Mouse (Mus musculus): ENCODE results near the gene Mfsd13b.

DNA sequence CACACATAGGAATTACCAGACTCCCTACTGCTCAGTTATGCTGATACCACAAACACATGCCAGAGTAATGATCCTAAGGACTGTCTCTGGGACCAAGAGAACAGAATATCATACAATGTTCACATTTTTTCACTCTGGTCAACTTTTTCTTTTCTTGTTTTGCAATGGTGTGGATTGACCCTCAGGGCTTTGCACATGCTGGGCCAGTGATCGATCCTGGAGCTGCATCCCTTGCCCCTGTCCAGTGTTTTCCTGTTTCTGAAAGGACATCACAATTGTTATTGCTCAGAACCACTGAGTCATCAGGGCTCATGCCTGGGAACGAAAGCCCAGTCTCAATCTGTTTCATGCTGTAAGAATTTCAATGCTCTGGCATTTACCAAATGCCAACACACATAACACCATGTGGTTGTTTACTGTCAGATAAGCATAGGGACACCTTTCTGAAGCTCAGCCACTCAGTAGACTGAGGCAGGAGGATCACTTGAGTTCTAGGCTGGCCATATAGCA, 16.8 kb downstream of the Mfsd13b start:
- no peak for TF ChIP-seq CTCF (IDR thresholded peaks at IDR 0.05)
- TF ChIP-seq EP300 (IDR thresholded peaks at IDR 0.05), result no peak
